Mouse (Mus musculus): ENCODE data around the gene Nkain1. TPM values are rescaled to one million over a fixed set of nuclear protein-coding genes. Genes with fewer than 3 reads are reported as not detected.

The Nkain1 gene
- polyA plus RNA-seq, 1 experiment from 2014 or later, result 10.2 TPM

DNA sequence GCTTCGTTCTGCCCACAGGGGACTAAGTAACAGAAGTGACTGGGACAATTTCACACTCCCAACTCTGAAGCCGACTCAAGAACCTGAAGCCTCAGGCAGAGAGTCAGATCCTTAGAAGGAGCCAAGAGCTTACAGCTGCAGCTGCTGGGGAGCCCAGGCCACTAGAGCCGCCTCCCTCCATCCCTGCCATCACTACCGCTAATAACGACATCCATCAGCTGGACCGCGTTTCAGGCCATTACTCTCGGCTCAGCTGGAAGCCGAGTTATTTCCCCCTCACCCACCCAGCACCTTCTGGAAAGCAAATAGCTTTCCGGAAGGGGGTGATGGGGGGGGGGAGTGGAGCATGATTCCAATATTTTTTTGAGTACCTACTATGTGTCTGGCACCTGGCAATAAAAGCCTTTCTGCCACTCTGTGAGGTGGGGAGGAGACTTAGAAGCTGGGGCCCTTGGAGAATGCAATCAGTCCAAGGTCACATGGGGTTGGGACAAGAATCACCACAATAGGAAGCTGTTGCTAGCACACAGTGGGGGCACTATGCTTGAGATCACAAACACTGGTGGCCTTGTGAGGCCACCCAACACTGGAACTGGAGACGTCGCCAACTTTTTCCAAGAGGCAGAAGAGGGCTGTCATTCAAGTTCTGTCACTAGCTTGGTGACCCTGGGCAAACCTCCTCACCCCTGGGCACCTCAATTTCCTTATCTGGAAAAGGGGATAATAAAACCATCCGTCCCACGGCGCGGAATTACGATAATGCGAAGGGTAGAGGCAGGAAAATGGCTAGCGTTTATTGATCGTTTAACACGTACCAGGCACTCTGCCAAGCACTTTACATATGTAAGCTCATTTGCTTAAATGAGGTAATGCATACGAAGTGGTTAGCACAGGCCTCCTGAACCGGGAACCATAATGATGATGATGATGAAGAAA, 5.7 kb downstream of the Nkain1 start:
- no peak for ATAC-seq (ENCODE audit: low FRiP score)
- no peaks in the 10 kb centered on the region for H3K9me3 ChIP-seq
- peak overlapping the region; percentile 17; the same call in 1 of the 2 replicates for H3K4me2 ChIP-seq
- 0 out of 2 replicates have a peak overlapping the region, but pooled peaks have one; percentile 5 for H3K4me3 ChIP-seq
- WGBS, result 45% methylated on average over 23 of the region's 23 CpGs
- H3K27me3 ChIP-seq, result 0 out of 2 replicates have a peak, but pooled peaks cover 11% of the 10 kb centered on the region
- H3K27ac ChIP-seq, result peak overlapping the region; percentile 85
- H3K36me3 ChIP-seq, result no peaks in the 10 kb centered on the region
- peaks cover 81% of the 10 kb centered on the region for H3K4me1 ChIP-seq (replicated peaks)
- 0 out of 2 replicates have a peak overlapping the region, but pooled peaks have one; percentile 11 for H3K9ac ChIP-seq

DNA sequence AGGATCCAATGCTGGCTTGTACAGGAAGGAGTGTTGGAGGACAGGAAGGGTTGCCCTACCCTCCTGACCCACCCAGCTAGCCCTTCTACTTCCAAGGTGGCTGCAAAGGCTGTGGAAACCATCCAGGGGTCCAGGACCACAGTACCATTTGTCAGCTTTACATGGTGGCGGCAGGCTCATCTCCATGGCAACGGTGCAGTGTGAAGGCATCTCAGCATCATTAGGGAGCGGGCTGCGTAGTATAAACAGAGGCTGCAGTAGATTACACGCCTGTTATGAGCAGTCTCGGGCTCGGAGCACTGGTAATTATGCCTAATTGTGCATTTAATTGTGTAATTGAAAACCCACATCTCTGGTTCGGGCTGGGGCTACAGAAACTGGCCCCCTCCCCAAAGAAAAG, 10.2 kb downstream of the Nkain1 start:
- WGBS, result 14% methylated on average over 8 of the region's 8 CpGs
- no peak overlapping the region for H3K4me3 ChIP-seq
- H3K9ac ChIP-seq, result no peak overlapping the region
- H3K4me2 ChIP-seq, result peak overlapping the region; percentile 45
- H3K36me3 ChIP-seq, result peaks cover 8% of the 10 kb centered on the region
- 0 out of 2 replicates have a peak, but pooled peaks cover 11% of the 10 kb centered on the region for H3K27me3 ChIP-seq
- H3K4me1 ChIP-seq (replicated peaks), result peaks cover 86% of the 10 kb centered on the region
- no peaks in the 10 kb centered on the region for H3K9me3 ChIP-seq
- peak overlapping the region; percentile 78 for H3K27ac ChIP-seq
- peak; percentile 67 for ATAC-seq (ENCODE audit: low FRiP score)

DNA sequence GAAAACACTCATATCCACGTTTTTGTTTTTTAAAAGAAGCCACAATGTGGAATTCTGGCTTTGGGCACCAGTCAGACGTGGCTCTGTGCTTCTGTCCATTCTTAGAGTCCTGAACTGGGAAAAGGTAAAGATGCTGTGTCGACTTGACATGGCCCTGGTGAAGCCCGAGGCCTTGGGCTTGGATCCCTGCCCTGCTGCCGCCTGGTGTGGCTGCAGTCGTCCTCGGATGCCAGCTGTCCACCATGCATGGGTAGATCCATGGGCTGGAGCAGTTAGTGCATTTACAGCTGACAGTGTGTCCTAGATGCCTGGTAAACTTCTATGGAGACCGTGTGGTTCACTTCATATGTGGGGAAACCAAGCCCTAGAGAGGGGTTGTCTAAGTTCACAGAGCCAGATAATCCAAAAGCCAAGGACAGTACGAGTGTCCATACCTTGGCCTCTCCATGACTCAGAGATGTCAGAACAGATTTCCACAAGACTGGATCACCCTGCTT, 10.7 kb downstream of the Nkain1 start:
- Histone ChIP-seq H3K9ac (no peak overlapping the region), H3K27ac (peak overlapping the region; percentile 78), H3K36me3 (peaks cover 8% of the 10 kb centered on the region), H3K4me3 (no peak overlapping the region), H3K4me2 (peak overlapping the region; percentile 45), H3K4me1 (replicated peaks) (peaks cover 84% of the 10 kb centered on the region), H3K9me3 (no peaks in the 10 kb centered on the region), H3K27me3 (0 out of 2 replicates have a peak, but pooled peaks cover 11% of the 10 kb centered on the region)
- 73% methylated on average over 9 of the region's 9 CpGs for WGBS
- ATAC-seq (ENCODE audit: low FRiP score), result no peak

DNA sequence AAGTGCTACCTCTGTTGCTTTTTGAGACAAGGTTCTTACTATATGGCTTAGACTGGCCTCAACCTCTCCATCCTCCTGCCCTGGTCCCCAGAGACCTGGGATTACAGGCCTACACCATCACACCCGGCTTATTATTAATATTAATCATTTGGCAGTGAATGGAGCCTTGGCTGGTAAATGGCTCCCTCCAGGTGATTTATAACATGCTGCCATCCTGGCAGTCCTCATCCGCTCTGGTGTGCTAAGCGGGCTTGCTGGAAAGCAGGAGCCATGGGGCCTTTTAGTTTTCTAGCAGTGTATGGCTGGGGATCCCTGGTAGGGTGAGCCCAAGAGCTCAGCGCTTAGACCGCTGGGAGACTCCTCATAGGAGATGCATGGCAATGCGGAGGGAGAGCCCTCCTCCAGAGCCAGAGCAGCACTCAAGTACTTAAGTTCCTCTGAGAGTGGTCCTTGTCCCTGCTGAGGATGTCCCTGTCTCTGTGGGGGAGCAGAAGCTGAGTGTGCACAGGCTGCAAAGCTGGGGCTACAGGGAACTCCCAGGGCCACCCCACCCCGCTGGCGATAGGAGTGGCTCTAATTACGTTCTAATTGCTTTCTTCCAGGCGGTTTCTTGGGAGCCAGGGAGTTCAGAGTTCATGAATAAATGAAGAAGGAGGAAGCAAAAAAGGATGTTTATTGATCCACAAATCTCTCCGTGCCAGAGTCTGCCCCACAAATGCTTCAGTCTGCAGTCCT, 13.2 kb downstream of the Nkain1 start:
- 0 out of 2 replicates have a peak overlapping the region, but pooled peaks have one; percentile 16 for H3K9ac ChIP-seq
- WGBS, result 33% methylated on average over 11 of the region's 11 CpGs
- ATAC-seq (ENCODE audit: low FRiP score), result peak; percentile 18; the same call in 1 of the 2 replicates

DNA sequence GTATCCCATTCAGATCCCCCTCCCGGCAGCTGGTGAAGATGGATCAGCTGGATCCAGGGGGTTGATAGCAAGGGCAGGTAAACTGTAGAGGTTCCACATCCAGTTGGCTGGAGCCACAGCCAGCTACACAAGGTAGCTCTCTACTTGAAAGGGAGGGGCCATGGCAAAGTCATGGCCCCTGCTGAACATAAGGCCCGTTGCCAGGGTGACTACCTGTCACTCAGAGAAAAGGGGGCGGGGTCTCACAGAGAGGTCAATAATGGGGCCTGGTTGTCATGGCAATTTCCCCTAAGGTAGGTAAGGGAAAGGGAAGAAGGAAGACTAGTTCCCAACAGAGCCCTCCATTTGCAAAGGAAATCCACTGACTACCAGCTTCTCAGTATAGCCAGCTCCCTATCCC, 14.8 kb downstream of the Nkain1 start:
- 86% methylated on average over 3 of the region's 3 CpGs for WGBS
- Histone ChIP-seq H3K27me3 (no peaks in the 10 kb centered on the region), H3K9ac (no peak overlapping the region), H3K4me2 (no peak overlapping the region), H3K36me3 (peaks cover 8% of the 10 kb centered on the region), H3K4me3 (no peak overlapping the region), H3K9me3 (no peaks in the 10 kb centered on the region), H3K4me1 (replicated peaks) (peaks cover 90% of the 10 kb centered on the region), H3K27ac (peak overlapping the region; percentile 80; the same call in 1 of the 2 replicates)
- ATAC-seq (ENCODE audit: low FRiP score), result no peak

More for the DNA sequence above, 13.2 kb downstream of the Nkain1 start:
- 0 out of 2 replicates have a peak, but pooled peaks cover 8% of the 10 kb centered on the region for H3K27me3 ChIP-seq
- peak overlapping the region; percentile 80 for H3K27ac ChIP-seq
- H3K4me1 ChIP-seq (replicated peaks), result peaks cover 96% of the 10 kb centered on the region
- no peak overlapping the region for H3K4me3 ChIP-seq
- no peaks in the 10 kb centered on the region for H3K9me3 ChIP-seq
- peaks cover 8% of the 10 kb centered on the region for H3K36me3 ChIP-seq
- no peak overlapping the region; the same call in 1 of the 2 replicates for H3K4me2 ChIP-seq

DNA sequence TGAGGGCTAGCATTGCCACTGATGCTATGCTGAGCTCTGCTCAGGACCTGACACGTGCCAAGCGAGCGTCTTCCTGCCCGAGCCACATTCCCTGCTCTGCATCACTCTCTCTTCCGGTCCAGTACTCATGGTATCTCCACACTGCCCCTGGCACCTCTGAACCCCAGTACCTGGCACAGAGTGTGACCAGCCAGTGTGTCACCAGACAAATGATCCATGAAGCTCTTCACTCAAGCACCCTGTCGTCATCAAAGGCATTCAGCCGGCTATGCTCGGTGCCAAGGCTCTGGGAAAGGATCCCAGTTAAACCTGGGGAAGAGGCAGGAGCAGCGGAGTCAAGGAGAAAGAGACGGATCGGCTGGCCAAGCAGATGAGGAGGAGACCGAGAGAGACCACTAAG, 16.1 kb downstream of the Nkain1 start:
- H3K36me3 ChIP-seq, result peaks cover 8% of the 10 kb centered on the region
- ATAC-seq (ENCODE audit: low FRiP score), result no peak
- H3K9ac ChIP-seq, result no peak overlapping the region
- H3K27ac ChIP-seq, result peak overlapping the region; percentile 5
- no peak overlapping the region for H3K4me2 ChIP-seq
- H3K4me1 ChIP-seq (replicated peaks), result peaks cover 89% of the 10 kb centered on the region
- H3K4me3 ChIP-seq, result no peak overlapping the region
- H3K27me3 ChIP-seq, result no peaks in the 10 kb centered on the region
- H3K9me3 ChIP-seq, result no peaks in the 10 kb centered on the region
- WGBS, result 77% methylated on average over 12 of the region's 12 CpGs

DNA sequence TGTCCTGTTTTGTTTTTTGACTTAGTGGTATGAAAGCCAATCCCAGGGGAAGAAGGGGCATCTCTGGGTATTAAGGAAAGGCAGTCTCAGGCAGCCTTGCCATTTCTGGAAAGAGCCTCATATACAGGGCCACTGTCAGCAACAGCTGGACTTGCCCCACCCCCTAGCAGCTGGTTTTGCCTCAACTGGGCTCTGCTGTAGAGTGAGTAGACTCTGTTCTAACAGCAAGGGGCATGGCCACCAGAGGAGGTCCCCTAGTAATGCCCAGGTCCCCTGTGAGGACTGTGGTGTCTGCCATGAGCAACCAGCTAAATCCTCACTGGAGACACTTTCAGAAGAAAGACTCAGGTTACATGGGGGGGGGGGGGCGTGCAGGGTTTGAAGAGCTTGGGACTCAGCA, 17.0 kb downstream of the Nkain1 start:
- peaks cover 89% of the 10 kb centered on the region for H3K4me1 ChIP-seq (replicated peaks)
- peaks cover 8% of the 10 kb centered on the region for H3K36me3 ChIP-seq
- ATAC-seq (ENCODE audit: low FRiP score), result no peak
- H3K4me3 ChIP-seq, result no peak overlapping the region
- H3K27me3 ChIP-seq, result no peaks in the 10 kb centered on the region
- 40% methylated on average over 1 of the region's 1 CpGs for WGBS
- H3K27ac ChIP-seq, result no peak overlapping the region
- H3K9me3 ChIP-seq, result no peaks in the 10 kb centered on the region
- no peak overlapping the region for H3K4me2 ChIP-seq
- H3K9ac ChIP-seq, result no peak overlapping the region

DNA sequence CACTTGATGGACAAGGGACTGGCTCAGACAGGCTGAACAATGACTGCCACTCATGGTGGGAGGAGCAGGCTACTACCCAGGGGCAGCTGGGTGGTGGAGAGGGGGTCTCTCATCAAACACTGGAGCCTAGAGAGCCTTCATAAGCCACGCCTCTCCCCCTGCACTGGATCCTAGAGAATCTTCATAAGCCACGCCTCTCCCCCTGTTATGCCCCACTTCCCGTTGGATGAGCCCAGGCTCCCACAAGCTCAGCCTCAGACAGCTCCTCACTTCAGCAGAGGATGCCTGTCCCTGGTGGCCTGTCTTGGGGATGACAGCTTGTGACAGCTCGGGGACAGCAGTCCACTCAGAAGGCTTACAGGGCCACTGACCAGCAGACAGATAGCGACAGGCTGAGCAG, 17.7 kb downstream of the Nkain1 start:
- Histone ChIP-seq H3K27ac (peak overlapping the region; percentile 73), H3K9ac (no peak overlapping the region), H3K9me3 (no peaks in the 10 kb centered on the region), H3K36me3 (peaks cover 8% of the 10 kb centered on the region), H3K4me2 (no peak overlapping the region), H3K27me3 (no peaks in the 10 kb centered on the region), H3K4me3 (no peak overlapping the region), H3K4me1 (replicated peaks) (peaks cover 89% of the 10 kb centered on the region)
- WGBS, result 27% methylated on average over 5 of the region's 5 CpGs
- peak; percentile 33; the same call in 1 of the 2 replicates for ATAC-seq (ENCODE audit: low FRiP score)

DNA sequence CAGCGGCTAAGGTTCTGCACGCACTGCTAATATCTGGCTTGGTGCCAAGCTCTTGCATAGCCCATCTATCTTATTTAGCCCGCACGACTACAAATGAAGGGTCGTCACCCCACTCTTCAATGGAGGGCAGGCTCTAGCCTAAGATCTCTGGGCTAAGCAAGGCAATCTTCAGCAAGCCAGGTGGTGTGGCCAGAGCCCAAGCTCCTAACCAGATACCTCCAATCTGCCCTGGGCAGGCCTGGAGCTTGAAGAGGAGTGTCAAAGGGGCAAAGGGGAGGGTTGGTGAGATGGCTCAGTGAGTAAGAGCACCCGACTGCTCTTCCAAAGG, 20.9 kb downstream of the Nkain1 start:
- Histone ChIP-seq H3K9me3 (no peaks in the 10 kb centered on the region), H3K27ac (peak overlapping the region; percentile 83), H3K27me3 (no peaks in the 10 kb centered on the region), H3K36me3 (no peaks in the 10 kb centered on the region), H3K9ac (no peak overlapping the region), H3K4me2 (no peak overlapping the region), H3K4me1 (replicated peaks) (peaks cover 90% of the 10 kb centered on the region), H3K4me3 (no peak overlapping the region)
- 13% methylated on average over 6 of the region's 6 CpGs for WGBS
- no peak for ATAC-seq (ENCODE audit: low FRiP score)

DNA sequence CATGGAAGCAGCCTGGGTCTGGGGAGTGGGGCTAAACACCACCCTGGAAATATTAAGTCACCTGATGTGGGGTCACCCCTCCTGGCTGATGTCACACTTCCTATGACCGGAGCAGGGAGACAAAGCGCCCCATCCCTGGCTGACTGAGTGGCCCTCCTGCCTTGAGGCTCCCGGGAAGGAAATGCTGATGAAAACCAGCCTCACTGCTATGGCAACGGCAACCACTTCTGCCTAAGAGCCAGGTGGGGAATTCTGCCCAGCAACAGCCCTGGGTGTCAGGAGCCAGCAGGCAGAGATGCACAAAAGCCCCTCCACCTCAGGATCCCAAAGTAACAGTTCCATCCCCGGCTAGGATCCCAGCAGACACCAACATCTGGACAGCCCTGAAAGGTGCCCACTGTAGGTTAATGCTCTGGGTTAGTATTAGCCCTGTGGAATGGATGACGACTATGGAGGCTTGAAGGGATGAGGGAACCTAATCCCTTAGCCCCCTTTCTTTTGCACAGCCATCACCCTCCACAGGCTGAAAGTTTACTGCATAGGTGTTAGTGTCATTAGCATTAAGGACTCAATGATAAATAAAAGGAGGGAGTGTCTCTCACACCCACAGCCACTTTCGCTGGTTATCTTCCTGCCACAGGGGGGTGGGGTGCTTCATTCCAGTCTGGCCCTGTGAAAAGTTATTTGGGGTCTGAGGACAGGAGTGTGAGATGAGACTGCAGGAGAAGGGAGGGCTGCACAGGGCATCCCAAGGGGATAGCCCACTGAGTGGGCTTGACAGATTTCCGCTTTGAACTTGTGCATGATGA, 21.5 kb downstream of the Nkain1 start:
- no peaks in the 10 kb centered on the region for H3K27me3 ChIP-seq
- H3K9ac ChIP-seq, result peak overlapping the region; percentile 51; the same call in 1 of the 2 replicates
- H3K4me2 ChIP-seq, result peak overlapping the region; percentile 33
- ATAC-seq (ENCODE audit: low FRiP score), result peak; percentile 33
- H3K4me1 ChIP-seq (replicated peaks), result peaks cover 90% of the 10 kb centered on the region
- H3K9me3 ChIP-seq, result no peaks in the 10 kb centered on the region
- H3K27ac ChIP-seq, result peak overlapping the region; percentile 83
- no peaks in the 10 kb centered on the region for H3K36me3 ChIP-seq
- 12% methylated on average over 8 of the region's 8 CpGs for whole genome bisulfite sequencing
- H3K4me3 ChIP-seq, result no peak overlapping the region

DNA sequence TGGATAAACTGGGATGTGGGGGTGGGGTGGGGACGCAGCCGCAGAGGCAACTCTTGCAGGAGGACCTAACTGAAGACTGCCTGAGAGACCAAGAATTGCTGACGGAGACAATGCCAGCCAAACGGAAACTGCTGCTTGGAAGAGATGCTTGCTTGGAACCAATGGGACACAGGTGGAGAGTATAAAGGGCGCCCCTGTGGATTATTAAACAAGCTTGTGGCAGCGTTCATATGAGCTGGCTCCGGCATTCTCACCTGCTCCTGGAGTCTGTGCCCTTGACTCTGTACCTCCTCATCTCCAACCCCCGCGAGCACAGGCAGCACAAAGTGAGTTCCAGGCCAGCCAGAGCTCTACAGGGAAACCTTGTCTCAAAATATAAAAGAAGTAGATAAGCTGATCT, 23.5 kb downstream of the Nkain1 start:
- no peak overlapping the region for H3K9ac ChIP-seq
- no peaks in the 10 kb centered on the region for H3K27me3 ChIP-seq
- H3K4me3 ChIP-seq, result no peak overlapping the region
- 70% methylated on average over 9 of the region's 9 CpGs for WGBS
- ATAC-seq (ENCODE audit: low FRiP score), result no peak
- peaks cover 93% of the 10 kb centered on the region for H3K4me1 ChIP-seq (replicated peaks)
- peak overlapping the region; percentile 76 for H3K27ac ChIP-seq
- H3K4me2 ChIP-seq, result no peak overlapping the region
- no peaks in the 10 kb centered on the region for H3K9me3 ChIP-seq
- H3K36me3 ChIP-seq, result no peaks in the 10 kb centered on the region

All from hindbrain, embryonic 13.5 days (tissue).